ENCODE assay signal across 24 mouse cellular contexts in the genomic region with DNA sequence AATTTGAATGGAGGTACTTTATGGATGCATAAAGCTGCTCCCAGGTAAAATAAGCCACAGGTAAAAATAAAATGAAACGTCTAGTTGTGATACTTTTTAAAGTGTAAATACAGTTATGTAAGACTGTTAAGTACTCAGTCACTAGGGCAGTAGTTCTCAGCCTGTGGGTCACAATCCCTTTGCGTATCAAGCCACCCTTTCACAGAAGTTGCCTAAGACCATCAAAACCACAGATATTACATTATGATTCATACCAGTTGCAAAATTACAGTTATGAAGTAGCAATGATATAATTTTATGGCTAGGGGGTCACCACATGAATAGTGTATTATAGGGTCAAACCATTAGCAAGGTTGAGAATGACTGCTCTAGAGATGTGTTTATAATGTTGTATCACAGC. TPM values are rescaled to one million over a fixed set of nuclear protein-coding genes. Genes with fewer than 3 reads are reported as not detected.
DNase-seq lines count a peak whose midpoint lies in the region; ATAC-seq and TF ChIP-seq lines count a peak whose summit lies in the region.
"Had no signal": no experiment of that assay in that cellular context is flagged by ENCODE, and none has a peak within 500 bp of the region (broad histone marks: within the 10 kb centered on the region; RNA-seq: fewer than 3 reads in every experiment).

No protein-coding gene starts in this region.

- ATAC-seq in common myeloid progenitor, adult 5-6 weeks (replicated peaks; ENCODE audit: low read depth, poor library complexity, severe bottlenecking): peak; percentile 56; the same call in 1 of the 2 replicates
- peak; percentile 99 for ATAC-seq in megakaryocyte progenitor cell, adult 5-6 weeks (replicated peaks; ENCODE audit: poor library complexity)
- ATAC-seq in erythroid progenitor cell, adult 5-6 weeks (replicated peaks; ENCODE audit: low FRiP score, poor library complexity, severe bottlenecking): no peak
- ATAC-seq: forebrain, embryonic 13.5 days; forebrain, embryonic 16.5 days; Patski had no signal

- no peaks in the 10 kb centered on the region for H3K4me1 ChIP-seq in limb, embryonic 10.5 days
- H3K4me1 ChIP-seq: embryonic facial prominence, embryonic 10.5 days; embryonic facial prominence, embryonic 13.5 days; forebrain, embryonic 10.5 days; forebrain, embryonic 13.5 days; hindbrain, embryonic 12.5 days; hindbrain, embryonic 15.5 days had no signal

- DNase-seq in lung, postnatal 25 days (ENCODE audit: low spot score): peak; percentile 6
- DNase-seq in lung, postnatal 4 days: no peak
- no peak for DNase-seq in limb, embryonic 10.5 days (ENCODE audit: low spot score)
- no peak for DNase-seq in gastrocnemius, adult 2 months
- DNase-seq in gastrocnemius, postnatal 4 days (ENCODE audit: low spot score in 2 of 2): no peak
- DNase-seq: adrenal gland, postnatal 10 days; cerebellum, adult 11 months; cerebellum, adult 2 months; cerebellum, adult 9-11 months; cerebellum, postnatal 25 days; embryo, embryonic 11 days; gastrocnemius, postnatal 25 days had no signal

- no peak for TF ChIP-seq CTCF in gastrocnemius, adult 2 months (IDR thresholded peaks at IDR 0.05)

- intact Hi-C loops in gastrocnemius, adult 2 months (cut with DNase I): no loop called here

- 88% methylated on average over 2 of the region's 2 CpGs for WGBS in limb, embryonic 10.5 days

- H3K9me3 ChIP-seq in limb, embryonic 10.5 days (replicated peaks): no peaks in the 10 kb centered on the region
- H3K9me3 ChIP-seq: embryonic facial prominence, embryonic 10.5 days; embryonic facial prominence, embryonic 13.5 days; forebrain, embryonic 10.5 days; forebrain, embryonic 13.5 days; hindbrain, embryonic 12.5 days; hindbrain, embryonic 15.5 days had no signal

- no peaks in the 10 kb centered on the region for H3K36me3 ChIP-seq in limb, embryonic 10.5 days
- H3K36me3 ChIP-seq: embryonic facial prominence, embryonic 10.5 days; embryonic facial prominence, embryonic 13.5 days; forebrain, embryonic 10.5 days; hindbrain, embryonic 12.5 days; hindbrain, embryonic 15.5 days had no signal

- H3K4me3 ChIP-seq in limb, embryonic 10.5 days: no peak overlapping the region
- H3K4me3 ChIP-seq in gastrocnemius, adult 2 months: no peak overlapping the region
- H3K4me3 ChIP-seq: embryonic facial prominence, embryonic 10.5 days; embryonic facial prominence, embryonic 13.5 days; erythroblast, embryonic 14.5 days; forebrain, embryonic 10.5 days; forebrain, embryonic 13.5 days; hindbrain, embryonic 12.5 days; hindbrain, embryonic 15.5 days had no signal

- H3K27me3 ChIP-seq in limb, embryonic 10.5 days (ENCODE audit: low read depth, poor library complexity, severe bottlenecking): no peaks in the 10 kb centered on the region
- H3K27me3 ChIP-seq: embryonic facial prominence, embryonic 13.5 days; forebrain, embryonic 13.5 days; hindbrain, embryonic 12.5 days; hindbrain, embryonic 15.5 days; Patski had no signal

- no peak overlapping the region for H3K27ac ChIP-seq in limb, embryonic 10.5 days
- H3K27ac ChIP-seq in gastrocnemius, adult 2 months: no peak overlapping the region
- H3K27ac ChIP-seq: embryonic facial prominence, embryonic 10.5 days; embryonic facial prominence, embryonic 13.5 days; forebrain, embryonic 10.5 days; forebrain, embryonic 13.5 days; hindbrain, embryonic 12.5 days; hindbrain, embryonic 15.5 days had no signal

RNA-seq across cellular contexts. Expression of a gene that starts 12.3 kb away (rescaled TPM):
- total RNA-seq in common myeloid progenitor, adult 5-6 weeks (2017): 982 and 1,289 TPM in 2 replicates
- total RNA-seq in megakaryocyte progenitor cell, adult 5-6 weeks (2015): 1,230 and 1,245 TPM in 2 replicates
- total RNA-seq in megakaryocyte progenitor cell, adult 5-6 weeks (2017): 669 and 710 TPM in 2 replicates
- polyA plus RNA-seq in limb, embryonic 10.5 days (2016; fragmentation: Nextera tagmentation; extraction: Ambion mirVana): 1,318 and 1,349 TPM in 2 replicates
- total RNA-seq in erythroid progenitor cell, adult 5-6 weeks (2015; ENCODE audit: low replicate concordance): 560 and 705 TPM in 2 replicates
- total RNA-seq in erythroid progenitor cell, adult 5-6 weeks (2017; ENCODE audit: low replicate concordance): 587 and 796 TPM in 2 replicates
- total RNA-seq in gastrocnemius, adult 2 months (2021): 100 to 1,000 TPM; 692 to 802 TPM
- total RNA-seq in gastrocnemius, postnatal 4 days (2021): 100 to 1,000 TPM; 807 to 882 TPM
